29 mouse cellular contexts compared by ENCODE assay signal in genomic region chr4:96162839-96163238, GRCm38 (mm10). TPM values are rescaled to one million over a fixed set of nuclear protein-coding genes. Genes with fewer than 3 reads are reported as not detected.
"Had no signal": no experiment of that assay in that cellular context is flagged by ENCODE, and none has a peak within 500 bp of the region (broad histone marks: within the 10 kb centered on the region; RNA-seq: fewer than 3 reads in every experiment).

No protein-coding gene starts in this region.

- DNase-seq: kidney, postnatal 25 days; layer of hippocampus, adult 9-11 months; liver, embryonic 13.5 days; lung, adult 2 months; lung, postnatal 14 days; lung, postnatal 4 days; midbrain, embryonic 14.5 days; right cerebral cortex, postnatal 25 days; spleen, adult 18-20 months; thymus, postnatal 25 days had no signal

- H3K9ac ChIP-seq: liver, embryonic 13.5 days; stomach, embryonic 15.5 days had no signal

- H3K4me1 ChIP-seq: liver, embryonic 13.5 days; stomach, embryonic 15.5 days had no signal

- H3K36me3 ChIP-seq: liver, embryonic 13.5 days; stomach, embryonic 15.5 days had no signal

- H3K4me2 ChIP-seq: liver, embryonic 13.5 days; midbrain, embryonic 11.5 days; stomach, embryonic 15.5 days had no signal

- H3K9me3 ChIP-seq: liver, embryonic 13.5 days; stomach, embryonic 15.5 days had no signal

- H3K27ac ChIP-seq: kidney, postnatal 0 days; layer of hippocampus, adult 2 months; left cerebral cortex, adult 2 months; liver, embryonic 13.5 days; stomach, embryonic 15.5 days had no signal

- H3K27me3 ChIP-seq: liver, embryonic 13.5 days; stomach, embryonic 15.5 days had no signal

- H3K4me3 ChIP-seq: layer of hippocampus, adult 2 months; left cerebral cortex, adult 2 months; liver, embryonic 13.5 days; stomach, embryonic 15.5 days had no signal

RNA-seq across cellular contexts. Expression of gene Cyp2j12, which starts 21.9 kb away (rescaled TPM):
- total RNA-seq: liver, adult 2 months; megakaryocyte progenitor cell, adult 5-6 weeks; megakaryocyte-erythroid progenitor cell, adult 5-6 weeks; midbrain, postnatal 0 days had no signal
- polyA plus RNA-seq: kidney, embryonic 14.5 days; kidney, postnatal 0 days; large intestine, adult 2 months; limb, embryonic 11.5 days; limb, embryonic 14.5 days; liver, adult 2 months; liver, embryonic 13.5 days; liver, embryonic 16.5 days; lung, adult 2 months; lung, embryonic 16.5 days; midbrain, embryonic 11.5 days; midbrain, embryonic 14.5 days; midbrain, postnatal 0 days; neural tube, embryonic 11.5 days; neural tube, embryonic 14.5 days; stomach, embryonic 15.5 days; thymus, postnatal 0 days; urinary bladder, adult 2 months had no signal
